Mouse (Mus musculus): ENCODE results near the gene Lrrc3c.
"Not testable (repeated sequence)": the region's sequence is repeated elsewhere in the genome, so short reads cannot be mapped to it uniquely, and the experiment has no call there.

The Lrrc3c gene

DNA sequence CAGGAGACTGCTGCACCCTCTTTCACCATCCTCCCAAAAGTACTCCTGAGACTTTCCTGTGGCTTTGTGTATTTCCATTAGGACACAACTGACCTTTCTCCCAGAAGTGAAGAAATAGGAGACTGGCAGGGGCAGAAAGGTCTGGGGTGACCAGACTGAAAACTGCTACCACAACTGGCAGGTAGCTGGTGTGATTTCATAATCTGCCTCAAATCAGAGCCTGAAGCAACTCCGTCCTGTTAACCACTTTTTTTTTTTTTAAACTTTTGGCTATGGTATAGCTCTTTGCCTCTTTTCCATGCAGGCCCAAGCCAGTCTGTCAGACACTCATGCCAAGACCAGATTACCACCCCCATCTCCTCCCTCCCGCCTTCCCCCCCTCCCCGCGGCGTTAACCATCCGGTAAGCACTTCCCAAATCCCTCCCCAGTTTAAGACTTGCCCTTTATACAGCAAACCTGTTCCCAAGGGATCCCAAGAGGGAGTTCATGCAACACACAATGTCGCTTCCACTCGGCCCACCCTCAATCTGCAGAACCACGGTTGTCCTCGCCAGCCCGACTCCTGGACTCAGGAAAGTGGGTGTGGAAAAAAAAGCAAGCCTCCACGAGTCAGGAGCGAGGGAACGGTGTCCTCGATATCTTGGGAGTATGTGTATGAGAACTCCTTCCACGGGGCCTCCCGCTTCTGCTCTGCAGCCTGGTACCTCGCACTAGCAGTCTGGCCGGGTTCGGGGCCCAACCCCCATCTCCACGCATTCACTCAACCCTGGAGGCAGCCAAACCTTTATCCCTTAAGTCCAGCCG is 11.8 kb upstream of the Lrrc3c start:
- peak; percentile 15 for DNase-seq

DNA sequence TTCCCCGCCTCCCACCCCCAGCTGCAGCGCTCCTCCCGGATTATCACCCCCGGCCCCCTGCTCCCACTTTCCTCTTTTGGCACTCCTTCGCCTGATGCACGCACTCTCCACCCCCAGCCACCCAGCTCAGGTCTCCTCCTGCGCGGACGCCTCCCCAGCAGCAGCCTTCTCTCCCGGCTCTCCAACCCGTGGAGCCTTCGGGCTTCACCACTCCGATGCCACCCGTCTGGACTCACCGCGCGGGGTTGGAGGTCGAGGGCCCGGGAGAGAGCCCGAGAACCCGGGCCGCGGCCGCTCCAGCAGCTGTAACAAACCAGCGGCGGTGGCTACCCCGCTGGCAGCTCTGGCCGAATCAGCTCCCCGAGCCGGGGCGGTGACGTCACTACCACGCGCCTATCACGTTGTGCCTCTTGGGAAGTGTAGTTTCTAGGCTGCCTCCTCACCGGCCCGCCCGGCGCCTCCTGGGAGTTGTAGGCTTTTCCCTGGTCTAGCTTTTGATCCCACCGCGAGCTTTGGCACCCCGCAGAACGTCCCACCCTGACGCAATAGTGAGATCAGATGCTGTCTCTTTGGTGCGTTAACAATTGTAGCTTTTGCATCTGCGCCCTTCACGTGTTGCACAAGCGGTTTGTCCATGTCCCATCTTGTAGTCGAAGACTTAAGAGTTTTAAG is 11.1 kb upstream of the Lrrc3c start, which contains the start of gene Ormdl3:
TSS of gene Ormdl3 (minus strand) at position 477 of the 672 bp plus-strand sequence.
- DNase-seq, result peak; percentile 99

DNA sequence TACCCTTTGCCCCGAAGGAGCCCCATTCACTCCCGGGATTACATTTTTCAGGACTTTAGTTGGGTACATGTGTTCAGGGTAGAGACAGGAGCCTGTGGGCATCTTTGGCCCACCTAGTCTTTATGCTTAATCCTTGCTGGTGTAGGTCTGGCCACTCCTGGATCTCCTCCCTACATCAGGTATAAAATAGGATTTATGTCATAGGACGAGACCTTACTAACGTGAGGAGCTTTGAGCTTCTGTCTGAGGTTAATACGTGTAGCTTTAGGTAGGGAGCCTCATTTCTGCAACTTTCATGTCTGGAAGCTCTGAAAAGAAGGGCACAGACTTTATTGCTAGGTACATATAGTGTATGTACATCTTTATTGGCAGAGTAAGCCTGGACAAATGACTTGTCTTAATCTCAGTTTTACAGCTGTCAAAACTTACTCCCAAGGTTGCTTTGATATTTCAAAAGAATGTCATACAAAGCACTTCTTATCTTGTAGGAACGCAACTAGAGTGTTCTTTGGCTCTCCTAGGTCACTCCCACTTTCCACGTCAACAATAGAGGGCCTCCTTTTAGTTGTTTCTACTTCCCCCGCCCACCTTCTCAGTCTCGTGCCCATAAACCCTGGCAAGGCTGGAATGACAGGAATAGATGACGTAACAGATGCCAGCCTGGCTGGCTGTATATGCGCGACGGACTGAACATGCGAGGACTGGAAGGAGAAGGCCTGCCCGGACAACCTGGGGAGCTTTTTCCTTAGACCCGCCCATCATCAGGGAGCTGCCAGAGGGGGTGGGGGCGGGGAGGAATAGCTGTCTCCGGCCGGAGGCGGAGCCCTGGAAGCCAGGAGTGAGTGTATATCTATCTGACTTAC is 10.2 kb upstream of the Lrrc3c start:
- peak; percentile 97 for DNase-seq

DNA sequence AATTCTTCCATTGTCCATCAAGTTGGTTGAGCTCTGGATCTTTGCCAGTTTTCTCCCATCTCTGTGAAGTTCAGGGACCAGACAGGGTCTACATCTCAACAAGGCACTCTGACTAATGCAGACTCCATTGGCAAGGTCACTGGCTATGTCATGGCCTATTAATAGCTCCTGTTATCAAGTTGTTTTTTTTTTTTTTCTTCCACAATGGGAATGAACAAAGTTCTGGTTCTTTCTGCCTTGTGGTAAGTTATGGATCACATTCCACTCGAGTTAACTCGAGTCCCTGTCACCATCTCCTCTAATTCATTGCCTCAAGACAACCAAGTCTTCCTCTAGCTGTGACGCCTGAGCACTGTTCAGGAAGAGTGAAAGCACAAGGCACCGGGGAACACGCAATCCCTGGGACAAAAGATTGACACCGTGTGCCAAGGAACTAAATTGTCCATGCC is 9.2 kb upstream of the Lrrc3c start:
- peak; percentile 44 for DNase-seq

DNA sequence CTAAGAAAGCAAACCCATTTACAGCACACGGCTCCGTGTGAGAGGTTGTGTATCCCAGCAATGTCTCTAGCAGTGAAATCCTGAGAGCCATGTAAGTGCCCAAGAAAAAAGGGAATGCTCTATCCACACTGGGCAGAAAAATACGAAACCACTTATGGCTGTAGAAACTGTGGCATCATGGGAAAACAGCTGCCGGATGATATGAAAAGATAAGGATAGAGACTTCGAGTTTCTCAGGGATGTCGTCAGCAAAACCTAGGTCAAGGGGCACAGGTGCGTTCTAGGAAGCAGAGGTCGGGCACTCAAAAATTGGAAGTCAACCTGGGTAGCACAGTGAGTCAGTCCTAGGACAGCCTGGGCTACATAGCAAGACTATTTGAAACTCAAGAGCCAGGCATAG is 8.8 kb upstream of the Lrrc3c start:
- DNase-seq, result no peak

DNA sequence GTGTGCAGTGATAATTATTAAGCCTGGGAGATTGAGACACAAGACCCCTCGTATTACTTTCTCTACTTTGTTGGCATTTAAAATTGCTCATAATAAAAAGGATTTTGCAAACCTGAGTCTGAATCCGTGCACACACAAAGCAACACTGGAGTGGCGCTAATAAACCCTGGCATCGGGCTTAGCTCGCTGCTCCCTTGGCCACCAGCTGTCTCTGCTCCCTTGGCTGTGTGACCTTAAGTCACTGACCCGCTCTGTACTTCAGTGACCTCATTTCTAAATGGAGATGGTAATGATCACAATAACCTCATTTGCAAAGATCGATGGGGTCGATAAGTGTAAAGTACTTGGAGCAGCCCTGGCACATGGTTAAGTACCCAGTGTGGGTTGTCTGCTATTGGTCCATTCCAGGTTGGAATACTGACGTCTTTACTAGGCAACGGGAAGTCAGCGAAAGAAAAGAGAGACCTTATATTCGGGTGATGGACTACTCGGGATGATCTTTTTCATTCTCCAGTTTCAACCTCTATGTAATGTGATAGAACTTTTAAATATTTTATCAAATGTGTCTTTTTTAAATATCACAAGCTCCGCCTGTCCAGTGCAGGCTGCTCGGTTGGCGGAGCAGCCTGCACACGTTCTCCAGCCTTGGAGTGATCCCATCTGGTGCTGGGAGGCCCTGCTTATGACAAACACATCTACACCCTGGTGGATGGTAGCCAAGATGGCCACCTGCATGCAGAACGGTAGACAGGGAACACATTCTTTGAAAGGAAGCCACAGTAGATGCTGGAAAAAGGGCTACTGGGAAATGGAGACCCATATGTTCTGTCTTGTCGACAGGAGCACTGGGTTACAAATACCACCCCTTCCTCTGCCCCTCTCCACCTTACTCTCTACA is 7.3 kb upstream of the Lrrc3c start:
- DNase-seq, result no peak

DNA sequence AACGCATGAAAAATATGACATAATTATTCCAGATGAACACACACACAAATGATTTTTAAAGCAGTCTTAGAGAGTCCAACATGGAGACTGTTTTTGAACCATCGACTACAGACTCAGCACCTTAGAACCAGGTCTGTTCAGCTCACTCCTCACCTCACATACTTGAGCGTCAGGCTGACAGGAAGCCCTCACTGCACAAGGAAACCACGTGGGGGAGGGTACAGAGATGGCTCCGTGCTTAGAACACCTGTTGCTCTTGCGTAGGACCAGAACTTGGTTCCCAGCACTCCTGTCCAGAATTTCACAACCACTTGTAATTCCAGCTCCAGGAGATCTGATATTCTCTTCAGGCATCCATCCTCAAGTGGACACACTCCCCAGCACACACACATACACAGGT is 3.1 kb upstream of the Lrrc3c start:
- DNase-seq, result no peak

DNA sequence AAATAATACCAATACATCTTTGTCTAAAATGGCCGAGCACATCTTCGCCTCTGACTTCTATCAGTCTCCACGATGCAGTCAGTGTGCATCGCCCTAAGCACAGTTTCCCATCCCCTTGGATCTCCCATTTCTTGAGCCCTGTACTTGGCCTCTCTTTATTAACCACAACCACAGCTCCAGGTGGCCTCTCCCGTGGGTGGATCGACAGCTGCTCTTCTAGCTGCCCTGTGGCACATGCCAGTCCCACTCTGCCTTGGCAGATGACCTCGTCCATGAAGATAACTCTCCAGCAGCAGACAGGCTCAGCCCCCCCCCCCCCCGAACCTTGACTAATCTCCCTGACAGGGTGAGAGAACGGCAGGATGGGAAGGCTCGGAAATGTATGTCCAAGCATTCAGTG is 2.6 kb upstream of the Lrrc3c start:
- no peak for DNase-seq

DNA sequence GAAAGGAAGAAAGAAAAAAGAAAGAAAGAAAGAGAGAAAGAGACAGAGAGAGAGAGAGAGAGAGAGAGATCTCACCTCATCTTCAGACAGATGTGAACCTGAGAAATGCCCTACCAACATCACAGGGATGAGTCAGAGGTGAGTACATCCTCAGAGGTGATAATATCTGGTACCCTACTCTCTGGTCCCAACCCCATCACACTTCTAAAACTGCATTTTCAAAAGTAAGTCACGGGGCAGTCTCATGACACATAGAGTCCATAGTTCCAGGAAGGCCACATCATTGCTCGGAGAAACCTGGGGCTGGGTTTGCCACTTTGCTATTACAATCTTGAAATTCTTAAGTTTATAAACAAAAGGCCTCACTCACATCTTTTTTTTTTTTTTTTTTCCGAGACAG is 2.1 kb upstream of the Lrrc3c start:
- DNase-seq, result no peak

DNA sequence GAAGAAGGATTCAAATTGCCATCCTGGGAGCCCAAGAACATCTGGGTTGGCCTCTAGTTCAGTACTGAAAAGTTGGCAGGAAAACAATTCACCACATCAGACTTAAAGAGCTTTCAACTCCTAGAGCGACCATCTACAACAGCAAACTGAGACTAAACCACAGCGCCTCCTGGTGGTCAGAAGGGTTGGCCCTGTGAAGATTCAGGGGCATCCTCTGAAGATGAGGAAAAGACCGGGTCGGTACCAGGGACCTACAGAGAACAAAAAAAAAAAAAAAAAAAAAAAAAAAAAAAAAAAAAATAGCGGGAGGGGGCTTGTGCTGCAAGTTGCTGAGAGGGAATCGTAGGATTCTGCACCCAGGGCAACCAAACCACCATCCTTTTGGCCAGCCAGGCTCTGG is 728 bp upstream of the Lrrc3c start:
- peak; percentile 79 for DNase-seq

DNA sequence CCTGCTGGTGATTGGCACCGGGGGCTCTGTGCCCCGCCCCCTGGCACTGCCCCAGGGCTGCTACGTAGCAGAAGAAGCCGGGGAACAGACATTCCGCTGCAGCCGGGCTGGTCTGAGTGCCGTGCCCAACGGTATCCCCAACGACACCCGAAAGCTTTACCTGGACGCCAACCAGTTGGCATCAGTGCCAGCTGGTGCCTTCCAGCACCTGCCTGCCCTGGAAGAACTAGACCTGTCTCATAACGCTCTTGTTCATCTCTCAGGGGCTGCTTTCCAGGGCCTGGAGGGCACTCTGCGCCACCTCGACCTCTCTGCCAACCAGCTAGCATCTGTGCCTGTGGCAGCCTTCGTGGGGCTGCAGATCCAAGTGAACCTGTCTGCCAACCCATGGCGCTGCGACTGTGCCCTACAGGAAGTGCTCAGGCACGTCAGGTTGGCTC is 780 bp downstream of the Lrrc3c start:
- peak; percentile 32 for DNase-seq

DNA sequence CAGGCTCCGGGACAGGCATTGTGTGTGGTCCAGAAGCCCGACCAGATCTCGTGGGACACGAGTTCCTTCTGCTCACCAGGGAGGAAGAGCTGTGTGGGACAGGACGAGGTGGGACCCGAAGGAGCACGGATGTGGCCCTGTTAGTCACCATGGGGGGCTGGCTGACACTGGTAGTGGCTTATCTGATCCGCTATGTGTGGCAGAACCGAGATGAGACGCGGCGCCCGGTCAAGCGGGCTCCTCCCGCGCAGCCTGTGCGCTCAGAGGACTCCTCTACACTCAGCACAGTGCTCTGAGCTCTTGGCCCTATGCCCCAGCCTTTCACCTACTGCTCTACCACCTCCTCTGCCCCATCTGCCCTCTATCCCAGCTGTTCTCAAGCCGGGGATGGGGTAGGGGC is 1.2 kb downstream of the Lrrc3c start:
- DNase-seq, result no peak

DNA sequence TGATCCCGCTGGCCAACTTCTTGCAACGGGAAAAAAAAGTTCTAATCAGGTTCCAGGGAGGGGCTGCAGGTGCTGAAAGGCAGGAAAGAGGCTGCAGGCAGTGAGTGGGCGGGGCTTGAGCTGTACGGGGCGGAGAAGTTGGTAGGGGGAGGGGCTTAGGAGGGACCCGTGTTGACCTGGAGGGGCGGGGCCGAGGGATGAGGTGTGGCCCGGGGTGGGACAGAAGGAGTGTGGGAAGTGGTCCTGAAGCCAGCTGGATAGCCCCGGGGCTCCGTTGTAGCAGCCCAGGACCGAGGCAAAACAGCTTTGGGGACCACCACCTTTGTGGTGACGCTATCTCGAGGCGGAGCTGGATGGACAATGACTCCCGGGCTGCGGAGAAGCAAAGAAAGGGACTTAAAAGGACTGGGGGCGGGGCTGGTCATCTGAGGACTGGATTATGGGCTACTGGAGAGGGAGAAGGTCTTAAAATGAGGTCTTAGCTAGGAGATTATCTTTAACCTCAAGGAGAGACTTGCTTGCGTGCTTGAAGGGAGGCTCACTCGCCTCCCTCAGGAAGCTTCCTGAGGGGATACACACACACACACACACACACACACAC is 4.1 kb downstream of the Lrrc3c start:
- peak; percentile 50 for DNase-seq

DNA sequence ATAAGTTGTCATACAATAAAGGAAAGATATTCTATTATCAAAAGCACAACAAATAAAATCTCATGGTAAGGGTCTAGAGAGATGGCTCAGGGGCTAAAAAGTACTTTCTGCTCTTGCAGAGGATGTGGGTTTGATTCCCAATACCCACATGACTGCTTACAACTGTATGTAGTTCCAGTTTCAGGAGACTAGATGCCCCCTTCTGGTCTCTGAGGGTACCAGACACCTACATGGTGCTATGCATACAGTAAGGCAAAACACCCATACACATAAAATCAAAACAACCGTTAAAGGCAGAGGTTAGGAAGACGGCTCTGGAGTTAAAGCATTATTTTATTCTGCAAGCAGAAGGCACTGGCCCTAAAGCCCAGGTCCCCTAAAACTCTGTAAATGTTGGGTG is 5.9 kb downstream of the Lrrc3c start:
- DNase-seq, result no peak

DNA sequence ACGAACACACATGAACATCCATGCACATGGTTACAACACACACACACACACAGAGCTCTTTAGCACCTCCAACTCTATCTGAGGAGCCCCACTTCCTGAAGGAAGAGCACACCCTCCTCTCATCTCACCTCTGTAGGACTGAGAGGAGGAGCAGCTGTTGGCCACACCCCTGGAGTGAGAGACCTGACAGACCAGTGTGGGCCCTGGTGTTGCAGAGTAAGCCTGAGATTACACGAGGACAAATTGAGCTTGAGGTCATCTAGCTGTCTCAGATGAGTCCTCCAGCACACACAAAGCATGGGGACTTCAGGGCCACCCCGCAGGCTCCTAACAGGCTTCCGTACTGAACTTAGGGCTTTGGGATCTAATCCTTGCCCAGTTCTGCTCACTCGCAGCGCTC is 6.8 kb downstream of the Lrrc3c start:
- DNase-seq, result not testable (repeated sequence)

DNA sequence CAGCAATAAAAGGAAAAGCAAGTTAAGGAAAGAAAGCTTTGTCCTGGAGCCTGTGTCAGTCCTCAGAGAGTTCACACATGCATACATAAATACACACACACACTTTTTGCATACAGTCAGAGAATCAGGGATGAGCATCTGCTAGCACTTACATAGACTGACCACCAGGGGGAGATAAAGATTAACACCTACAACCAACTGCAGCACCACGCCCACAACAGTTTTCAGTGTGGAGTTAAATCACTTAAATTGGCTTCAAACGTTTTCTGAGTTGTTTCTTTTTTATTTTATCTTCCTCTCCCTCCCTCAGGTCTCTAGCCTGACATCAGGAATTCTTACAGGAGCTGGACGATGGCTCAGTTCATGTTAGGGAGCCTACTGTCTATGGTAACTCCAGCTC is 8.7 kb downstream of the Lrrc3c start:
- peak; percentile 74 for DNase-seq

DNA sequence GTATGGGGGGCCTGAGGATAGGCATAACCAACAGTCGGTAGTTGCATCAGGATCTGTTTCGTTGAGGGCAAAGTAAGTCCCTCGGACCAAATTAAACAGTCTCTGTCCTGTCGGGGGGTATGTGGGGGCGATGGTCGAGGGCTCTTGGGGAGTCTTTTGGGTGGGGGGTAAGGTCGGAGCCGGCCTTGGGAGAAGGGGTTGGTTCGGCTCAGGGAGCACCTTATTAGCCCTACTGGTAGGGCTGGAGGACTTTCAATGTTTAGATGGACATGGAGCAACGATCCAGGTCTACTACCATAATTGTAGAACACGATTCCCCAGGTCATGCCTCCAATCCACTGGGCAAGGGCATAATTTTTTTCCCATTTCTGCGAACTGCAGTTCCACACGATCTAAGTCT is 22.7 kb downstream of the Lrrc3c start:
- DNase-seq, result no peak

DNA sequence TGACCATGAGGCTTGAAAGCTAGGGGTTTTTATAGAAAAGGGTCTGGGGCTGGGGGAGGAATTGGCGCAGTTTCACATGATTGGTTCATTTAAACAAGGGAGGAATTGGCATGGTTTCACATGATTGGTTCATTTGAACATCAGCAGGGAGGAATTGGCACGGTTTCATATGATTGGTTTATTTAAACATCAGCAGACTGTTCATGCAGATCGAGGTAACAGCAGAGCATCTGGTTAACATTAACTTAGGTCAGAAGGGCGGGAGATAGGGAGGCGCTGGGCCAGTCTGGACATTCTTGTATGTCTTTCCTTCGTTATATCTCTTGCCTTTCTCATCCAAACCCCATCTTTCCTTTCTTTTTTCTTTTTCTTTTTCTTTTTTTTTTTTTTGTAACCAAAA is 25.9 kb downstream of the Lrrc3c start:
- not testable (repeated sequence) for DNase-seq

DNA sequence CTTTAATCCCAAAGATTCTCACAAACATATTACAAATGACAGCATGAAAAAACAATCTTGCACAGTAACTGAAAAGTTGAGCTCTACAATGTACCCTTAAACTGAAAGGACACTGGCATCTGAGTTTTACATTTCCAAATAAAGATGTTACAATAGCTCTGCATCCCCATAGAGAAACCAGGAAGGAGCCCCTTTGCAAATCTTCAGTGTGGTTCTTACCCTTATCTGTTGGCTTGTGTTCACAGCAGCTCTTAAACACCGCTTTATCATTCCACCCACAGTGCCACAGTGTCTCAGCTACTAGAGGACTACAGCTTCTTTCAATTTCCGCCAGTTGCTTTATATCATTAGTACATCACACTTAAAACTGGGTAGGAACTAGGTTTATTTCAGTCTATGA is 26.3 kb downstream of the Lrrc3c start:
- DNase-seq, result not testable (repeated sequence)

DNA sequence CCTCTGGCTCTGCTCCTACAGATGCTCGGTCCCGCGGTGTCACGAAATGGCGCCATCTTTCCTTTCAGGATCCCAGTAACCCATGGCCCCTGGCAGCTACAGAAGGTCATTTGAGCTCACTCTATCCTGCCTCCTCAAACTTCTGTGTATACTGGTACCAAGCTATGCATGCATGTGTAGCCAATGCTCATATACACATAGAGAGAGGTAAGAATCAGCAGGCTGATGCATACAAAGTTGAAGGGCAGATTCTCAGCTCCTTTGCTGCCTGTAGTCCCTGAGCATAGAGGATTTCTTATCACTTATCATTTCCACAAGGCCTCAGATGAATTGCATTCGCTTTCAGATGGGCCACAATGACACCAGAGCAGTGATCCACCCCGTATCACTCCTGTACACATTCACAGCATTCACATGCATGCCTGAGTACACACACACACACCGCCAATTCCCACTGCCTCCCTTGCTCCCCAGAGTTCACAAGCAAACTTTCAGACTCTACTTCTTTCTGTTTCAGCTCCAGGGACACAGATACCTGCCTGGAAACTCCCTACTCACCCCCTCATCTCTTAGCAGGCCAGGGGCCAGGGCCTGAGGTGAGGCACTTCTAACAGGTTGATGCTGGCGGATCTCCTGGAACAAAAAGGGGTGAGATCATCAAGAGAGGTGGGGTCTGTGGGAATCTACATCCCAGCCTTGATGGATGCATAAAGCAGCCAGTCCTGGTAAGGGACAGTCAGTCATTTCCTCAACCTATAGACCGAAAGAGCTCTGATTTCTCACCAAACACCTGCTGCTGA is 27.7 kb downstream of the Lrrc3c start, which contains the start of the genes Gm12355 and Gsdma3:
TSS of gene Gm12355 (minus strand) at position 51 of the 800 bp plus-strand sequence.
TSS of gene Gsdma3 (plus strand) at position 750 of the 800 bp plus-strand sequence.
- DNase-seq, result no peak

DNA sequence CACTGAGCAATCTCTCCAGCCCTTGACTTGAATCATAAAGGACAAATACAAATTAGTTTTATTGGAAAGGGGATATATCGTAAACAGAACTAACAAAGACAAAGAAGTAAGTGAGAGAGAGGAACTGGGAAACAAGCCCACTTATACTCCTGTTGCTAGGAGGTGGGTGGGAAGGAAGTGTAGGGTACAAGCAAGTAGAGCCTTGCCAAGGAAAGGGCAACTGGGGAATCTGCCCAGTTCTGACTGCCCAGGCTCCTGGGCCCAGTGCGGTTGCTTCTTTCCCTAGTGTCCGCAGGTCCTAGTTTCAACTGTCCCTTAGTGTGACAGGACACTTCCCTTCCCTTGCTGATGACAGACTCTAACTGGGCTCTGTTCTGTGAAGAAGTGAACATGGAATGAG is 30.6 kb downstream of the Lrrc3c start:
- DNase-seq, result no peak

Data from lung, postnatal 36 days (tissue).